Mouse (Mus musculus) embryonic fibroblast, embryonic 13.5 days (primary cell): Measurements from ENCODE around the gene Nkain1. TPM values are rescaled to one million over a fixed set of nuclear protein-coding genes. Genes with fewer than 3 reads are reported as not detected.
A peak's percentile ranks its signal among the peaks of the same experiment; 100 is the strongest.

Experiments used
- H3K27ac ChIP-seq: 2 replicates; pipeline ENCODE4 v1.5.1; 2012; ENCODE audit warnings: low read length, control low read depth, inconsistent platforms; ENCODE audit not compliant: insufficient read depth
- H3K4me1 ChIP-seq: 2 replicates; pipeline ENCODE4 v1.6.1; 2011; ENCODE audit warnings: low read length; ENCODE audit not compliant: control insufficient read depth, insufficient read depth
- H3K4me3 ChIP-seq: 2 replicates; pipeline ENCODE4 v1.5.1; 2011; ENCODE audit warnings: mild to moderate bottlenecking, control low read depth, low read length; ENCODE audit not compliant: insufficient read depth
- CTCF ChIP-seq: IDR thresholded peaks from 2 replicates; pipeline ENCODE4 v1.5.1; 2011; ENCODE audit warnings: mild to moderate bottlenecking, control low read depth, low read length, moderate library complexity, borderline replicate concordance; ENCODE audit not compliant: insufficient read depth
- POLR2A ChIP-seq: IDR thresholded peaks from 2 replicates; pipeline ENCODE4 v1.6.1; 2011; ENCODE audit warnings: low read depth, mild to moderate bottlenecking, control low read depth, low read length, moderate library complexity
- polyA plus RNA-seq: library from polyadenylated mRNA; stranded (reverse); fragments of >200 nt; gene quantifications from 2 replicates; pipeline ENCODE4 v1.2.4, GENCODE M21; 2011; ENCODE audit warnings: low read depth; ENCODE audit not compliant: missing spikeins, insufficient read length

Gene Nkain1
- polyA plus RNA-seq, 1 experiment: 31.8 TPM

DNA sequence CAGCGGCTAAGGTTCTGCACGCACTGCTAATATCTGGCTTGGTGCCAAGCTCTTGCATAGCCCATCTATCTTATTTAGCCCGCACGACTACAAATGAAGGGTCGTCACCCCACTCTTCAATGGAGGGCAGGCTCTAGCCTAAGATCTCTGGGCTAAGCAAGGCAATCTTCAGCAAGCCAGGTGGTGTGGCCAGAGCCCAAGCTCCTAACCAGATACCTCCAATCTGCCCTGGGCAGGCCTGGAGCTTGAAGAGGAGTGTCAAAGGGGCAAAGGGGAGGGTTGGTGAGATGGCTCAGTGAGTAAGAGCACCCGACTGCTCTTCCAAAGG lies 20.9 kb downstream of the Nkain1 start:
- no peak for TF ChIP-seq POLR2A
- TF ChIP-seq CTCF: no peak

DNA sequence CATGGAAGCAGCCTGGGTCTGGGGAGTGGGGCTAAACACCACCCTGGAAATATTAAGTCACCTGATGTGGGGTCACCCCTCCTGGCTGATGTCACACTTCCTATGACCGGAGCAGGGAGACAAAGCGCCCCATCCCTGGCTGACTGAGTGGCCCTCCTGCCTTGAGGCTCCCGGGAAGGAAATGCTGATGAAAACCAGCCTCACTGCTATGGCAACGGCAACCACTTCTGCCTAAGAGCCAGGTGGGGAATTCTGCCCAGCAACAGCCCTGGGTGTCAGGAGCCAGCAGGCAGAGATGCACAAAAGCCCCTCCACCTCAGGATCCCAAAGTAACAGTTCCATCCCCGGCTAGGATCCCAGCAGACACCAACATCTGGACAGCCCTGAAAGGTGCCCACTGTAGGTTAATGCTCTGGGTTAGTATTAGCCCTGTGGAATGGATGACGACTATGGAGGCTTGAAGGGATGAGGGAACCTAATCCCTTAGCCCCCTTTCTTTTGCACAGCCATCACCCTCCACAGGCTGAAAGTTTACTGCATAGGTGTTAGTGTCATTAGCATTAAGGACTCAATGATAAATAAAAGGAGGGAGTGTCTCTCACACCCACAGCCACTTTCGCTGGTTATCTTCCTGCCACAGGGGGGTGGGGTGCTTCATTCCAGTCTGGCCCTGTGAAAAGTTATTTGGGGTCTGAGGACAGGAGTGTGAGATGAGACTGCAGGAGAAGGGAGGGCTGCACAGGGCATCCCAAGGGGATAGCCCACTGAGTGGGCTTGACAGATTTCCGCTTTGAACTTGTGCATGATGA lies 21.5 kb downstream of the Nkain1 start:
- H3K27ac ChIP-seq: no peak overlapping the region
- TF ChIP-seq CTCF: no peak
- TF ChIP-seq POLR2A: no peak
- peaks cover 4% of the 10 kb centered on the region; the same call in 1 of the 2 replicates for H3K4me1 ChIP-seq
- H3K4me3 ChIP-seq: no peak overlapping the region

More for the DNA sequence above, 20.9 kb downstream of the Nkain1 start:
- H3K27ac ChIP-seq: no peak overlapping the region
- H3K4me1 ChIP-seq: peaks cover 4% of the 10 kb centered on the region; the same call in 1 of the 2 replicates
- H3K4me3 ChIP-seq: no peak overlapping the region

DNA sequence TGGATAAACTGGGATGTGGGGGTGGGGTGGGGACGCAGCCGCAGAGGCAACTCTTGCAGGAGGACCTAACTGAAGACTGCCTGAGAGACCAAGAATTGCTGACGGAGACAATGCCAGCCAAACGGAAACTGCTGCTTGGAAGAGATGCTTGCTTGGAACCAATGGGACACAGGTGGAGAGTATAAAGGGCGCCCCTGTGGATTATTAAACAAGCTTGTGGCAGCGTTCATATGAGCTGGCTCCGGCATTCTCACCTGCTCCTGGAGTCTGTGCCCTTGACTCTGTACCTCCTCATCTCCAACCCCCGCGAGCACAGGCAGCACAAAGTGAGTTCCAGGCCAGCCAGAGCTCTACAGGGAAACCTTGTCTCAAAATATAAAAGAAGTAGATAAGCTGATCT lies 23.5 kb downstream of the Nkain1 start:
- H3K4me1 ChIP-seq: peaks cover 4% of the 10 kb centered on the region; the same call in 1 of the 2 replicates
- no peak overlapping the region for H3K4me3 ChIP-seq
- TF ChIP-seq POLR2A (no peak), CTCF (no peak)
- H3K27ac ChIP-seq: no peak overlapping the region

DNA sequence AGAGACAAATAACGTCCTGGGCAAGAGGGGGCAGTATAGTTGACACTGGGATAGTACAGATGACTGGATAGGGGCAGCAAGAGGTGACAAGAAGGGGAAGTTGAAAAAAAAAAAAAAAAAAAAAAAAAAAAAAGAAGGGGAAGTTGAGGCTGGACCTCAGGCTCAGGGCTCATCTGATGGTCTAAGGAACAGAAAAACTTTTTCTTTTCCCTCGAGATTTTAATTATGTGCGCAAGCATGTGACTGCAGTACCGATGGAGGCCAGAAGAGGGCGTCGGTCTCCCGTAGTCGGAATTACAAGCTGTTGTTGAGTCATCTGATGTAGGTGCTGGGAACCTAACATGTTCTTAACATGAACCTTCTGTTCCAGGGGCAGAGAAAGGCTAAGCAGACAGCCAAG lies 24.8 kb downstream of the Nkain1 start:
- Histone ChIP-seq H3K4me3 (no peak overlapping the region), H3K27ac (no peak overlapping the region), H3K4me1 (peaks cover 4% of the 10 kb centered on the region; the same call in 1 of the 2 replicates)
- TF ChIP-seq POLR2A (no peak), CTCF (0 out of 2 replicates have a peak, but pooled peaks have one; percentile 21)

DNA sequence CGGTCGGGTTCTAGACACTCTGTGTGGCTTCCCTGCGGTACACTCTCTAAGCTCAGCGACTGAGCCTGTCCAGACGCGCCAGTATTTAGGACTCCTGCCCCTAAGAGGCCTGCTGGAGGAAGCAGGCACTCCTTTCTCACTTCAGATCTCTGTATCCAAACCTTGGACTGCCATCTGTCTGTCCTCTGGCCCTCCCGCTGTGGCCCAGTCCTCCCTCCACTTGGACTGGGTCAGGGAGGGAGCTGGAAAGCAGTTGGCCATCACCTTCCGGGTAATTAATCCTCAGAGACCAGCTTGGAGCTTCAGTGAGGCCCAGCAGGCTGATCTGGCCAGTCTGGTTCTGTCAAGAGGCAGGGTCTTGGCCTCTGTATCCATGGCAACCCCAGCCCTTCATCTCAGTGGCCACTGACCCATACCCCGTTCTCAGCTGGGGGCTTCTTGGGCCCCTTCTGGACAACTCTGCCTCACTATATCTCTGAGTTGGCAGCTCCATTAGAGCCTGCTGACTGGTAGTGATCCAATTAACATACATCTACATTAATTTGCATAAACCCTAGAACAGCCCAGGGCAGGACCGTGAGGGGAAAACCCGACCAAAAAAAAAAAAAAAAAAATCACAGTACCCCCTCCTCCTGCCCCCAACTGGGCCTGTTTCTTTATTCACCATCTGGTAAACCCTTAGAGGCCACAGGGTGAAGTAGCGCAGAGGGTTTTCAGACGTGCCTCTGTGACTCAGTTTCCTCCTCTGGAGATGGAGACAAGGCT lies 27.0 kb downstream of the Nkain1 start:
- H3K4me1 ChIP-seq: no peaks in the 10 kb centered on the region
- no peak for TF ChIP-seq POLR2A
- no peak for TF ChIP-seq CTCF
- no peak overlapping the region for H3K4me3 ChIP-seq
- H3K27ac ChIP-seq: no peak overlapping the region

DNA sequence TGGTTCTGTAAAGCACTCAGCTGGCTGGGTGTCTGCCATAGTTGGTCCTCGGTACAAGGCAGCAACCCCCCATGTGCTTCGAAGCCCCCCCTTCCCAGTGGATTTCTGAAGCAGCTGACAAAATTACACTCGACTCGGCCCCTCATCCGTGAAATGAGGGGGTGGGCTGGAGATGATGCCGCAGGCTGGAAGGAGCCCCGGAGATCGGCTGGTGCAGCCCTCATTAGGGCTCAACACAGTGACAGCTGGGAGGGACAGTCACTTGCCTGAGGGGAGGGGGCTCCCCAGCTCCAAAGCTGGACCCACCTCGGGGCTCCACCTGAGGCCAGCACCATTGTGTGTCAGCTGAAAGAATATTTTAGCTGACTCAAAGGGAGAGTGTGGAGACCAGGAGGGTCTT lies 29.6 kb downstream of the Nkain1 start:
- H3K27ac ChIP-seq: no peak overlapping the region
- H3K4me3 ChIP-seq: no peak overlapping the region
- no peaks in the 10 kb centered on the region for H3K4me1 ChIP-seq
- TF ChIP-seq POLR2A (no peak), CTCF (no peak)

DNA sequence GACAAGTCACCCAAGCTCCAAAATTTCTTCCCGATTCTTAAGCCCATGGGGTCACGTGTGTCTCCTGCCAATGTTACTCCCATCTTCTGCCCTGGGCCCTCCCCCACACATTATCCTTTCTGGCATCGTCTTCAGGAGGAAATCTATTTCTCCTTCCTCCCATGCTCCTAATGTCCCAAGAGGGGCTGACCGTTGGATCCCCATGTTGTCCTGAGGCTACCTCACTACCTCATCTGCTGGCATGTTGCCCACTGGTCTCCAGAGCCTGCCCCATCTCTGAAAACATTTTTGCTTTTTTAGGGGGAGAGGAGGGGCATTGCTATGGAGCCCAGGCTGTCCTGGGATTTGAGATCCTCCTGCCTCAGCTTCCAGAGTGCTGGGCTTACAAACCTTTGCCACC lies 30.9 kb downstream of the Nkain1 start:
- TF ChIP-seq CTCF (no peak), POLR2A (no peak)
- no peak overlapping the region for H3K4me3 ChIP-seq
- H3K27ac ChIP-seq: no peak overlapping the region
- no peaks in the 10 kb centered on the region for H3K4me1 ChIP-seq

DNA sequence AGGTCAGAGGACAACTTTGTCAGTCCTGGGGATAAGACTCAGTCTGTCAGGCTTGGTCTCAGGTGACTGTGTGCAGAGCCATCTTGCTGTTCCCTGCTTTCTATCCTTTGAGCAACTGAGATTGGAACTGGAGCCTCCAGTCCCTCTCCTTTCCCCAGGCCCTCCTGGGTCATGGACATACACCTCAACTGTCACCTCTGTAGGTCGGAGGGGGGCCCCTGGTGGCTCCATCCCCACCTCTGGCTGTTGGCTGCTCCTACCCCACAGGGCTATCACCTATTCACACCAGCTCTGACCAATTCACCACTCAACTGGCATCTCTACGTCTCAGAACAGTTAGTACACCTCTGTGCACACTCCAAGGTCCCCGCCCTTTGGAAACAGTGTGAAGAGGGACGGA lies 33.1 kb downstream of the Nkain1 start:
- no peak overlapping the region for H3K4me3 ChIP-seq
- H3K27ac ChIP-seq: no peak overlapping the region
- no peak for TF ChIP-seq CTCF
- TF ChIP-seq POLR2A: no peak
- no peaks in the 10 kb centered on the region for H3K4me1 ChIP-seq

DNA sequence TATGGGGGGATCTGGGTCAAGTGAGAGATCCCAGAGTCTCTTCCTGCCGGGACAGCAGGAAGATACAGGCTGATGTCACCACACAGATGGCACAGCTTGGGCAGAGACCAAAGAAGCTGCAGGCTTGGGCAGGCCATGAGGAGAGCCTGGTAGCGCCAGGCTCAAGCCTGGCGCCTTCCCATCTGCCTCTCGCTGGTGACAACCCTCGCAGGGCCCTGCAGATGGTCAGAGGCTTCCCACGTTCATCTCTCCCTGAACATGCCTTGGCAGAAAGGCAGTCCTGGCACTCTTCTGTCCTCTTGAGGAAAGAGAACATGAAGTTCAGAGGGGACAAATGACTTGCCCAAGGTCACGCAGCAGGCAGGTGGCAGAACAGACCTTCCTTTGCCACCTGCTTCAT lies 34.3 kb downstream of the Nkain1 start:
- Histone ChIP-seq H3K4me3 (no peak overlapping the region), H3K4me1 (no peaks in the 10 kb centered on the region), H3K27ac (no peak overlapping the region)
- no peak for TF ChIP-seq CTCF

DNA sequence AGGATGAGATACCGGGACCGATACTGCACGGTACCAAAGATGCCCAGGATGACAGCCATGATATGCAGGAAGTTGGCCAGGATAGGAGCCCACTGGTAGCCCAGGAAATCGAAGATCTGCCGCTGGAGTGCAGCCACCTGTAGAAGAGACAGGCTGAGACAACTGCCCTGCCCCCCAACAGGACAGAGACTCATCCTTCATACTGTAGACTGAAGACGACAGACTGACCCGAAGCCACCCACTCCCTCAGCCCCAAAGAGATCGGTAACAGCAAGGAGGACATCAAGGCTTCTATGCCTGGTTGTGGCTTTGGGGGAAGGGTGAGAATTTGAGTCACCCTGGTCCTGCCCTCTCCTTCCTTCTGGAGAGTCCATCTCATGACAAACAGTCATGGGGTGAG lies 34.9 kb downstream of the Nkain1 start:
- no peak overlapping the region for H3K27ac ChIP-seq
- no peaks in the 10 kb centered on the region for H3K4me1 ChIP-seq
- TF ChIP-seq POLR2A (no peak), CTCF (no peak)
- no peak overlapping the region for H3K4me3 ChIP-seq
